12 mouse cellular contexts compared by ENCODE assay signal in genomic region chr2:38535051-38535450, GRCm38 (mm10). TPM values are rescaled to one million over a fixed set of nuclear protein-coding genes. Genes with fewer than 3 reads are reported as not detected.
DNase-seq lines count a peak whose midpoint lies in the region; ATAC-seq and TF ChIP-seq lines count a peak whose summit lies in the region.
"Had no signal": no experiment of that assay in that cellular context is flagged by ENCODE, and none has a peak within 500 bp of the region (broad histone marks: within the 10 kb centered on the region; RNA-seq: fewer than 3 reads in every experiment).

No protein-coding gene starts in this region.

- no peak for DNase-seq in gastrocnemius, adult 2 months
- DNase-seq in gastrocnemius, postnatal 14 days = no peak
- DNase-seq in kidney, postnatal 14 days = peak; percentile 33
- no peak for DNase-seq in kidney, adult 18-20 months
- DNase-seq in left cerebral cortex, postnatal 36 days (ENCODE audit: low spot score in 2 of 2) = no peak
- DNase-seq: cerebellum, postnatal 14 days; thymus, postnatal 14 days had no signal

- 79% methylated on average over 8 of the region's 8 CpGs for WGBS in liver, embryonic 15.5 days (ENCODE audit: insufficient replicate concordance)
- 46% methylated on average over 8 of the region's 8 CpGs for WGBS in hindbrain, embryonic 13.5 days

- ATAC-seq in liver, embryonic 15.5 days (ENCODE audit: insufficient read depth) = no peak
- no peak for ATAC-seq in hindbrain, embryonic 13.5 days (ENCODE audit: low FRiP score)
- ATAC-seq: hindbrain, postnatal 0 days; Patski had no signal

- intact Hi-C loops in gastrocnemius, adult 2 months (cut with DNase I) = no loop called here
- intact Hi-C loops in gastrocnemius, postnatal 14 days (cut with DNase I; ENCODE audit: low total_unique reads) = no loop called here
- intact Hi-C loops in left cerebral cortex, postnatal 36 days (cut with DNase I) = no loop called here

- no peak overlapping the region; the same call in 1 of the 2 replicates for H3K4me3 ChIP-seq in gastrocnemius, adult 2 months
- H3K4me3 ChIP-seq in brown adipose tissue, adult 24 weeks (ENCODE audit: insufficient read depth, low read depth, low read length) = no peak overlapping the region
- no peak overlapping the region for H3K4me3 ChIP-seq in liver, embryonic 15.5 days (replicated peaks)
- H3K4me3 ChIP-seq in hindbrain, embryonic 13.5 days = no peak overlapping the region

- no peaks in the 10 kb centered on the region for H3K36me3 ChIP-seq in liver, embryonic 15.5 days (replicated peaks)
- no peaks in the 10 kb centered on the region for H3K36me3 ChIP-seq in hindbrain, embryonic 13.5 days

- H3K9ac ChIP-seq in liver, embryonic 15.5 days = peak overlapping the region; percentile 47; the same call in 1 of the 2 replicates
- no peak overlapping the region for H3K9ac ChIP-seq in hindbrain, embryonic 13.5 days

- H3K27me3 ChIP-seq in liver, embryonic 15.5 days = no peaks in the 10 kb centered on the region
- H3K27me3 ChIP-seq in hindbrain, embryonic 13.5 days = no peaks in the 10 kb centered on the region
- H3K27me3 ChIP-seq: Patski had no signal

- H3K4me2 ChIP-seq in liver, embryonic 15.5 days = peak overlapping the region; percentile 60
- H3K4me2 ChIP-seq in hindbrain, embryonic 13.5 days = no peak overlapping the region

- H3K9me3 ChIP-seq in liver, embryonic 15.5 days (replicated peaks) = no peaks in the 10 kb centered on the region
- H3K9me3 ChIP-seq in hindbrain, embryonic 13.5 days = no peaks in the 10 kb centered on the region

- no peak for TF ChIP-seq CTCF in gastrocnemius, adult 2 months (IDR thresholded peaks at IDR 0.05)

- peak overlapping the region; percentile 44 for H3K27ac ChIP-seq in gastrocnemius, adult 2 months
- H3K27ac ChIP-seq in brown adipose tissue, adult 24 weeks (replicated peaks; ENCODE audit: low read depth, low read length) = peak overlapping the region; percentile 29
- peak overlapping the region; percentile 91 for H3K27ac ChIP-seq in liver, embryonic 15.5 days (replicated peaks)
- H3K27ac ChIP-seq in hindbrain, embryonic 13.5 days = no peak overlapping the region

- peaks cover 47% of the 10 kb centered on the region for H3K4me1 ChIP-seq in brown adipose tissue, adult 24 weeks (ENCODE audit: control insufficient read depth, insufficient read depth, insufficient read length, low read length)
- peaks cover 95% of the 10 kb centered on the region for H3K4me1 ChIP-seq in liver, embryonic 15.5 days (replicated peaks)
- H3K4me1 ChIP-seq in hindbrain, embryonic 13.5 days (replicated peaks) = peaks cover 80% of the 10 kb centered on the region

RNA-seq across cellular contexts. Expression of gene Nek6, which starts 23.6 kb away (rescaled TPM):
- total RNA-seq in gastrocnemius, adult 2 months (2021) = 10 to 100 TPM in 1 of 2 experiments, 1 to 10 TPM in 1; 4.9 to 10.7 TPM
- total RNA-seq in gastrocnemius, postnatal 14 days (2021) = 10 to 100 TPM; 15.4 to 16.6 TPM
- 8.5 and 15.7 TPM in 2 replicates for polyA plus RNA-seq in brown adipose tissue, adult 24 weeks (2012; ENCODE audit: insufficient read depth, insufficient read length, missing spikeins)
- polyA plus RNA-seq in liver, embryonic 15.5 days (2015; fragmentation: Nextera tagmentation; extraction: Ambion mirVana) = 36.2 and 37.3 TPM in 2 replicates
- polyA plus RNA-seq in hindbrain, embryonic 13.5 days (2015; fragmentation: Nextera tagmentation; extraction: Ambion mirVana) = 57.3 and 58.0 TPM in 2 replicates
- total RNA-seq in left cerebral cortex, postnatal 36 days (2021) = 10 to 100 TPM; 27.0 to 27.9 TPM
